Mouse (Mus musculus) testis, adult 2 months (tissue): ENCODE data around the gene Kirrel3. TPM values are rescaled to one million over a fixed set of nuclear protein-coding genes. Genes with fewer than 3 reads are reported as not detected.

ENCODE experiments used
- H3K27ac ChIP-seq: fragments of 200-500 bp; 2 replicates; pipeline ENCODE4 v1.5.1; 2012; ENCODE audit warnings: low read depth, low read length; ENCODE audit not compliant: control insufficient read depth, insufficient read depth
- H3K27me3 ChIP-seq: fragments of 200-500 bp; 2 replicates; pipeline ENCODE4 v1.6.1; 2012; ENCODE audit warnings: mild to moderate bottlenecking, low read length, moderate library complexity; ENCODE audit not compliant: control insufficient read depth, insufficient read depth
- H3K36me3 ChIP-seq: fragments of 200-500 bp; 2 replicates; pipeline ENCODE4 v1.6.1; 2012; ENCODE audit warnings: mild to moderate bottlenecking, low read length; ENCODE audit not compliant: control insufficient read depth, insufficient read depth
- H3K4me1 ChIP-seq: fragments of 200-500 bp; 2 replicates; pipeline ENCODE4 v1.6.1; 2012; ENCODE audit warnings: low read length; ENCODE audit not compliant: control insufficient read depth, insufficient read depth
- H3K4me3 ChIP-seq: fragments of 200-500 bp; 2 replicates; pipeline ENCODE4 v1.5.1; 2012; ENCODE audit warnings: low read depth, mild to moderate bottlenecking, low read length, moderate library complexity, mixed read lengths; ENCODE audit not compliant: control insufficient read depth
- CTCF ChIP-seq: fragments of 200-500 bp; IDR thresholded peaks from 2 replicates; pipeline ENCODE4 v1.5.1; 2012; ENCODE audit warnings: low read depth, mild to moderate bottlenecking, inconsistent platforms, low read length, moderate library complexity; ENCODE audit not compliant: control insufficient read depth, insufficient read depth, insufficient replicate concordance
- POLR2A ChIP-seq: fragments of 200-500 bp; IDR thresholded peaks from 2 replicates; pipeline ENCODE4 v1.6.1; 2012; ENCODE audit warnings: low read depth, mild to moderate bottlenecking, inconsistent platforms, low read length, moderate library complexity; ENCODE audit not compliant: control insufficient read depth
- polyA plus RNA-seq: library from polyadenylated mRNA; depleted of rRNA; stranded (reverse); fragments of >200 nt; gene quantifications from 2 replicates; pipeline ENCODE4 v1.2.3, GENCODE M21; 2012

The Kirrel3 gene
- polyA plus RNA-seq, 1 experiment = 0.10 TPM

DNA sequence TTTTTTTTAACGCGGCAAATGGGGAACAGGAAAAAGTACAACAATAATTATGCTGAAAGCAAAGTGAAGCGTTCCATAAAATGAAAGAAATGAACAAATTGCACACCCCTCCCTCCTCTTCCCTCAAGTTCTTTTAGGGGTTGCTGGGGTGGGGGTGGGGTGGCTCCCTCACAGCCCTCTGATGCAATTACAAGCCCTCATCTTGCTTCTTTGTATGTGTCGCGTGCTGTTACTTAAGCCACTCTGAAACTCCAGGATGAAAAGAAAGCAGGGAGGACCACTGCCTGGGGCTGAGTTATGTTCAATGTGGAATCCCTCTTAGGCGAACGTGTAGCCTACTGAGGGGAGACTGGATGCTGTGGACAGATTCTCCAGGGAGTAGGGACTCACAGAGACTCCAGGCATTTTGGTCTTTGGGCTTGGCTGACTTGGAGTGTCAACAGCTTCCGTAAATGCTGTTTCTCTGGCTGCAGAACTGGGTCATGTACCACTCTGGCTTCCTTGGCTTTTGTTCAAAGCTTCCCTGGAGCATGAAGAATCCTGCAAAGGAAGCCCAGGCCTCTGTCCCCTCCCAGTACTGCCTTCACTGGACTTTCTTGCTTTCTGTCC is 72.7 kb downstream of the Kirrel3 start:
- H3K27ac ChIP-seq = no peak overlapping the region
- H3K4me1 ChIP-seq = no peaks in the 10 kb centered on the region
- TF ChIP-seq POLR2A (no peak), CTCF (no peak)
- H3K27me3 ChIP-seq = no peaks in the 10 kb centered on the region
- H3K4me3 ChIP-seq = no peak overlapping the region
- no peaks in the 10 kb centered on the region for H3K36me3 ChIP-seq

DNA sequence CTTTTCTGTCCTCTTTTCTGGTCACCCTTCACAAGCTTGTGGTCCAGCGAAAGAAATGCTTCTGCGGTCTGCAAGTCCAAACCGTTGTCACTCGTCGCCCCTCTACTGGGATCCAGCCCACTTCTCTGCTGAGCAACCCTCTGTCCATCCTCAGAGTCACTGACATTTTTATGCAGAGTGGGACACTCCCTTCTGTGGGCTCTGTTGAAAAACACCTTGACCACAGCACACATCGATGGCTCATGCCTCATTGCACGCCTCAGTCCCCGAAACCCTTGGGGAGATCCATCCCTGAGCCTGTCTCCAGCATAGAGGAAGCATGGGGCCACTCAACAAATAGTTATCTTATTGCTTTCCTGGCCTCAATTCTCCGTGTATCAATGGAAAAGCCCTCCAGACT is 73.4 kb downstream of the Kirrel3 start:
- H3K4me3 ChIP-seq = no peak overlapping the region
- no peaks in the 10 kb centered on the region for H3K27me3 ChIP-seq
- H3K27ac ChIP-seq = no peak overlapping the region
- TF ChIP-seq CTCF (no peak), POLR2A (no peak)
- H3K36me3 ChIP-seq = no peaks in the 10 kb centered on the region
- no peaks in the 10 kb centered on the region for H3K4me1 ChIP-seq

- H3K4me1 ChIP-seq = no peaks in the 10 kb centered on the region
- no peaks in the 10 kb centered on the region for H3K36me3 ChIP-seq
- H3K4me3 ChIP-seq = no peak overlapping the region
- TF ChIP-seq POLR2A (no peak), CTCF (no peak)
- H3K27ac ChIP-seq = no peak overlapping the region
- H3K27me3 ChIP-seq = no peaks in the 10 kb centered on the region
These were observed 75.6 kb downstream of the Kirrel3 start for GRCm38 (mm10) chr9:34561281-34561680.

- no peak overlapping the region for H3K4me3 ChIP-seq
- no peak overlapping the region for H3K27ac ChIP-seq
- no peaks in the 10 kb centered on the region for H3K27me3 ChIP-seq
- H3K36me3 ChIP-seq = no peaks in the 10 kb centered on the region
- no peaks in the 10 kb centered on the region for H3K4me1 ChIP-seq
- TF ChIP-seq CTCF = no peak
- no peak for TF ChIP-seq POLR2A
These were observed 76.8 kb downstream of the Kirrel3 start for GRCm38 (mm10) chr9:34562437-34563000.

- H3K36me3 ChIP-seq = no peaks in the 10 kb centered on the region
- H3K4me3 ChIP-seq = no peak overlapping the region
- TF ChIP-seq POLR2A (no peak), CTCF (no peak)
- no peak overlapping the region for H3K27ac ChIP-seq
- H3K27me3 ChIP-seq = no peaks in the 10 kb centered on the region
- H3K4me1 ChIP-seq = no peaks in the 10 kb centered on the region
These were observed 88.2 kb downstream of the Kirrel3 start for GRCm38 (mm10) chr9:34573906-34574305.

- Histone ChIP-seq H3K4me3 (no peak overlapping the region), H3K36me3 (no peaks in the 10 kb centered on the region), H3K27ac (no peak overlapping the region), H3K27me3 (no peaks in the 10 kb centered on the region), H3K4me1 (no peaks in the 10 kb centered on the region)
- TF ChIP-seq POLR2A (no peak), CTCF (no peak)
These were observed 88.9 kb downstream of the Kirrel3 start for GRCm38 (mm10) chr9:34574611-34575010.

- Histone ChIP-seq H3K4me1 (no peaks in the 10 kb centered on the region), H3K27me3 (no peaks in the 10 kb centered on the region), H3K4me3 (no peak overlapping the region), H3K27ac (no peak overlapping the region), H3K36me3 (no peaks in the 10 kb centered on the region)
- no peak for TF ChIP-seq POLR2A
- TF ChIP-seq CTCF = no peak
These were observed 93.5 kb downstream of the Kirrel3 start for GRCm38 (mm10) chr9:34579174-34579573.

GRCm38 (mm10) chr9:34580059-34580458 is 94.4 kb downstream of the Kirrel3 start:
- no peaks in the 10 kb centered on the region for H3K4me1 ChIP-seq

More at GRCm38 (mm10) chr9:34580059-34580458, 94.4 kb downstream of the Kirrel3 start:
- Histone ChIP-seq H3K27me3 (no peaks in the 10 kb centered on the region), H3K27ac (no peak overlapping the region), H3K36me3 (no peaks in the 10 kb centered on the region), H3K4me3 (no peak overlapping the region)
- TF ChIP-seq CTCF = no peak
- no peak for TF ChIP-seq POLR2A
